Mouse (Mus musculus) stomach, embryonic 16.5 days (tissue): ENCODE data around the gene Slfn5. TPM values are rescaled to one million over a fixed set of nuclear protein-coding genes. Genes with fewer than 3 reads are reported as not detected.
"Not testable (repeated sequence)": the region's sequence is repeated elsewhere in the genome, so short reads cannot be mapped to it uniquely, and the experiment has no call there.

Experiments used
- ATAC-seq: fragments of 200-750 bp; cut with Nextera tagmentation; 2 replicates; pipeline ENCODE4 v1.8.0; 2017; ENCODE audit warnings: moderate number of reproducible peaks, moderate TSS enrichment; ENCODE audit not compliant: insufficient read depth, low FRiP score
- H3K27ac ChIP-seq: fragments of 300-500 bp; sonication (generic); 2 replicates; pipeline ENCODE4 v1.5.1; 2014; ENCODE audit warnings: low read length
- H3K27me3 ChIP-seq: fragments of 300-500 bp; sonication (generic); 2 replicates; pipeline ENCODE4 v1.6.1; 2014; ENCODE audit warnings: low read length, control low read depth, mixed read lengths; ENCODE audit not compliant: control insufficient read depth, insufficient read depth
- H3K36me3 ChIP-seq: fragments of 300-500 bp; sonication (generic); 2 replicates; pipeline ENCODE4 v1.6.1; 2014; ENCODE audit warnings: low read length; ENCODE audit not compliant: control insufficient read depth, insufficient read depth
- H3K4me1 ChIP-seq: fragments of 300-500 bp; sonication (generic); 2 replicates; pipeline ENCODE4 v1.6.1; 2014; ENCODE audit warnings: low read length, control low read depth, mixed read lengths; ENCODE audit not compliant: control insufficient read depth, insufficient read depth
- H3K4me2 ChIP-seq: fragments of 300-500 bp; sonication (generic); 2 replicates; pipeline ENCODE4 v1.6.1; 2014; ENCODE audit warnings: low read depth, low read length, mixed read lengths
- H3K4me3 ChIP-seq: fragments of 300-500 bp; sonication (generic); replicated peaks from 2 replicates; pipeline ENCODE4 v1.5.1; 2014; ENCODE audit warnings: mild to moderate bottlenecking, low read length
- H3K9ac ChIP-seq: fragments of 300-500 bp; sonication (generic); 2 replicates; pipeline ENCODE4 v1.6.1; 2014; ENCODE audit warnings: low read length
- H3K9me3 ChIP-seq: fragments of 300-500 bp; sonication (generic); replicated peaks from 2 replicates; pipeline ENCODE4 v1.6.1; 2016; ENCODE audit warnings: low read length, control low read depth; ENCODE audit not compliant: control insufficient read depth
- WGBS: fragments of 180-500 bp; shearing (Covaris S2); extraction: QIAGEN DNeasy Blood & Tissue Kit; methylation state at CpG from one replicate; pipeline ENCODE4 v1.1.7; 2014; 5-methylcytosine and 5-hydroxymethylcytosine counted together
- polyA plus RNA-seq: library from polyadenylated mRNA; unstranded; fragments of >200 nt; fragmentation: Nextera tagmentation; extraction: Ambion mirVana; gene quantifications from 2 replicates; pipeline ENCODE4 v1.2.1, GENCODE M21; 2015

The Slfn5 gene
- polyA plus RNA-seq, 1 experiment from 2014 or later: 2.3 TPM

DNA sequence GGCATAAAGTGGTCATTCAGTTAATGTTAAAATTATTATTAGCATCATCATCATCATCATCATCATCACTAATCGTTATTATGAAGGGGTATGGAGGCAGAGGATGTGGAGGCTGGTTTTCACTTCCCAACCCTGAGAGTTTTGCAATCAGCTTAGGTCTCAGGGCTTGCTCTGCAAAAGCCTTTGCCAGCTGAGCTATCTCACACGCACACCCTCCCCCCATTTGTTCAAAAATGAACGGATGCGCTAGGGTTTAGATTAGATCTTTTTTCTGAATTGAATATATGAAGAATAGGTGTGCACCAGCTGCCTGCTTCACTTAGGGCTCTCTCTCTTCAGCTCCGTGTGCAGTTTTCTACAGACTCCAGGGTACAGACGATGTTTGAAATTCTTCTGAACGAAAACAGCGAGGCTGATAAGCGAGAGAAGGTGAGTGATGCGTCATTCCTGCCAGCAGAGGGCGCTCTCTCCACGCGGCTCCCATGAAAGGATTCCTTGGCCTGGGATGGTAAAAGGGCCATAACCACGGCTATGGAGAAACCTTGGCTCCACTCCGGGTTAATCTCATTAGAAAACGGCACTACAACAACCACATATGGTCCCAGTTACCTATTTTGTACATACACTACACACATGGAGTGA is 36.3 kb upstream of the Slfn5 start:
- Histone ChIP-seq H3K9ac (no peak overlapping the region), H3K27ac (no peak overlapping the region), H3K4me2 (peak overlapping the region; percentile 48), H3K4me3 (no peak overlapping the region), H3K36me3 (no peaks in the 10 kb centered on the region), H3K27me3 (no peaks in the 10 kb centered on the region), H3K4me1 (no peaks in the 10 kb centered on the region), H3K9me3 (no peaks in the 10 kb centered on the region)
- WGBS: 9% methylated on average over 16 of the region's 16 CpGs
- ATAC-seq: no peak

DNA sequence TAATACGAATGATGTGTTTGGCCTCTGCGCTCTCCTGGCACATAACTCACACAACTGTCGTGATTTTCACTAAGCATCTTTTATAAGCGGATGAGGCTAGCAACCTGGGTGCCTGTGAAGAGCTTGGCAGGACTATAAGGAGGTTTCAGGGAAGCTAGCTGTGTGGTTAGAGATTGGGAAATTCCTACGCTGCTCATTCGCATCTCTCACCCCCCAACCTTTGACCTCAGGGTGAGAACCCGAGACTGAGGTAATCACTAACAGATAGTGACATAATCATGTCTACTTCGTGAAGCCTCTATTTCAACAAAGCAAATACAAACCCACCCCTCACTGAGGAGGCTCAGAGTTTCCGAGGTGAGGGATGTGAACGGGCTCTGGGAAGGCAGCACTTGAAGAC is 30.4 kb upstream of the Slfn5 start:
- Histone ChIP-seq H3K4me1 (no peaks in the 10 kb centered on the region), H3K4me2 (no peak overlapping the region), H3K27ac (no peak overlapping the region), H3K36me3 (no peaks in the 10 kb centered on the region), H3K4me3 (no peak overlapping the region), H3K9me3 (no peaks in the 10 kb centered on the region), H3K9ac (no peak overlapping the region), H3K27me3 (0 out of 2 replicates have a peak, but pooled peaks cover 3% of the 10 kb centered on the region)
- 38% methylated on average over 10 of the region's 10 CpGs for WGBS
- no peak for ATAC-seq

DNA sequence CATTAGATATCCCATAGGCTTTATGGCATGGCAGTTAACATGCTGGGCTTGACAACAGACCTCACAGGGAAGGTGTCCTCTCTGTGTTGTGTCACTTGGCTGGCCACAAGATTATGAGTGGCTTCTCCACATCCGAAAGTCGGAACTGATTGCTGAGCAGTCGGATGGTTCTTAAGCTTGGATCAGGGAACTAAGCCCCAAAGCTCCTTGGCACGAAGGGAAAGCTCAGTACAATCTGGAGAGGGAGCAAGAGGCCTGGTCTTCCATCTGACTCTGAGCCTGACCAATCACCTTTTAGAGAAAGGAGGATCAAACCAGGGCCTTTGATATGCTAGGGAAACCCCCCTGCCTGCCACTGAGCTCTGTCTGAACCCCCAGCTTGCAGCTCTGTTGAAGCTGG is 29.5 kb upstream of the Slfn5 start:
- Histone ChIP-seq H3K4me1 (no peaks in the 10 kb centered on the region), H3K9me3 (no peaks in the 10 kb centered on the region), H3K27me3 (0 out of 2 replicates have a peak, but pooled peaks cover 3% of the 10 kb centered on the region), H3K36me3 (no peaks in the 10 kb centered on the region), H3K4me3 (no peak overlapping the region), H3K4me2 (no peak overlapping the region), H3K27ac (no peak overlapping the region), H3K9ac (no peak overlapping the region)
- WGBS: 69% methylated on average over 4 of the region's 4 CpGs
- ATAC-seq: no peak

DNA sequence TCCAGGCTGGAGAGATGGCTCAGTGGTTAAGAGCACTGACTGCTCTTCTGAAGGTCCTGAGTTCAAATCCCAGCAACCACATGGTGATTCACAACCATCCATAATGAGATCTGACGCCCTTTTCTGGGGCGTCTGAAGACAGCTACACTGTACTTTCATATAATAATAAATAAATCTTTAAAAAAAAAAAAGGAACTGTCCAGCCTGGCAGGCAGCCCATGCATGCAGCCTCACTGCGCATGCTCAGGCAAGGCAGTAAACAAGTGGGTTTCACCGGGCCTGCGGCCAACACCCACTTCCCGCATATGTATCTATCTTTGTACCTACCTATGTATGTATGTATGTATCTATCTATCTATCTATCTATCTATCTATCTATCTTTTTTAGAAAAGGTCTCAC is 27.2 kb upstream of the Slfn5 start:
- not testable (repeated sequence) for H3K27ac ChIP-seq, ATAC-seq, H3K9me3 ChIP-seq, H3K9ac ChIP-seq, H3K4me1 ChIP-seq, H3K4me3 ChIP-seq, H3K4me2 ChIP-seq, H3K36me3 ChIP-seq
- H3K27me3 ChIP-seq: peaks cover 14% of the 10 kb centered on the region
- WGBS: 66% methylated on average over 6 of the region's 6 CpGs

DNA sequence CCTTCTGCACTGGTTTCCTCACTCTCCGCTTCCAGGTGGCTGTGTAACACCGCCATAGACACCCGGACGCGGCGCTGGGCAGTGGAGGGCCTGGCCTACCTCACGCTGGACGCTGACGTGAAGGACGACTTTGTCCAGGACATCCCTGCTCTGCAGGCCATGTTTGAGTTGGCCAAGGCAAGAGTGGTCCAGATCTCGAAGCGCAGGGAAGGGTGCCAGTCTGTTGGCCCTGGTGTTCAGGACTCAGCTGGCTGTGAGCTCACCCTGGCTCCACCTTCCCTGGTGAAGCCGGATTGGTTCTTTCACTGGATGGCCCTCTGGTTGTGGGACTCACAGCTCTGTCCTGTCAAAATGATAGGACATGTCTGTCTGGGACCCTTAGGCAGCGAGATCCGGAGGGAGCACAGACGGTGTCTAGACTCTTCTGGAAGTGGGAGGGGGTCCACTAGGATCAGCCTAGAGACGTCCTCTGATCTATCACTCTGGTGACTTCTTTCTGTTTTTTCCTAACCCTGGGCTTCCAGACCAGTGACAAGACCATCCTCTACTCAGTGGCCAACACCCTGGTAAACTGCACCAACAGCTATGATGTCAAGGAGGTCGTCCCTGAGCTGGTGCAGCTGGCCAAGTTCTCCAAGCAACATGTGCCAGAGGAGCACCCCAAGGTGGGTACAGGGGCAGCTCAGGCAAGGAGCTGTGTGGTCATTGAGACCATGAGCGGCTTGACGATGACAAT is 22.1 kb upstream of the Slfn5 start:
- 32% methylated on average over 20 of the region's 20 CpGs for WGBS
- no peak overlapping the region for H3K4me2 ChIP-seq
- ATAC-seq: no peak
- no peak overlapping the region for H3K27ac ChIP-seq
- no peaks in the 10 kb centered on the region for H3K36me3 ChIP-seq
- H3K4me3 ChIP-seq: no peak overlapping the region
- H3K4me1 ChIP-seq: peaks cover 7% of the 10 kb centered on the region
- H3K27me3 ChIP-seq: peaks cover 32% of the 10 kb centered on the region
- H3K9ac ChIP-seq: no peak overlapping the region
- H3K9me3 ChIP-seq: no peaks in the 10 kb centered on the region

DNA sequence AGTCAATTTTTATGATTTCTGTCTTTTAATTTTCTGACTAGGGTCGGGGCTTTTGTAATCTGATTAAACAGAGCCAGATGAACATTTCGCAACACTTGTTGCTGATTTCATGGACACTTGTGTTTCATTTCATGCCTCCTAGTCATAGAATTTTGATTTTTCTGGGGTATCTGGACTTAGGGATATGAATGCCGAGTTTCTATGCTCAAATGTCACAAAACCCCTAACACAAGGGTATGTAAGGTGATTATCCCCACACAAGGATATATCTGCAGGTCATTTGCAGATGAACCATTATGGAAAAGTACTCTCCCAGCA is 21.6 kb upstream of the Slfn5 start:
- WGBS: 43% methylated on average over 3 of the region's 3 CpGs

DNA sequence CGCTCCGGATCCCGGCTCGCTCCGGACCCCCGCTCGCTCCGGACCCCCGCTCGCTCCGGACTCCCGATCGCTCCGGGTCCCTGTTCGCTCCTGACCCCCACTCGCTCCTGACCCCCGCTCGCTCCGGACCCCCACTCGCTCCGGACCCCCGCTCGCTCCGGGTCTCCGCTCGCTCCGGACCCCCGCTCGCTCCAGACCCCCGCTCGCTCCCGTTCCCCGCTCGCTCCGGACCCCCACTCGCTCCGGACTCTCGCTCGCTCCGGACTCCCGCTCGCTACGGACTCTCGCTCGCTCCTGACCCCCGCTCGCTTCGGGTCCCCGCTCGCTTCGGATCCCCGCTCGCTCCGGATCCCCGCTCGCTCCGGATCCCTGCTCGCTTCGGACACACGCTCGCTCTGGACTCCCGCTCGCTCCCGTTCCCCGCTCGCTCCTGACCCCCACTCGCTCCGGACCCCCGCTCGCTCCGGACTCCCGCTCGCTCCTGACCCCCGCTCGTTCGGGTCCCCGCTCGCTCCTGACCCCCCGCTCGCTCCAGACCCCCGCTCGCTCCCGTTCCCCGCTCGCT is 20.7 kb upstream of the Slfn5 start:
- WGBS: 2% methylated on average over 85 of the region's 85 CpGs
- not testable (repeated sequence) for H3K9me3 ChIP-seq, H3K4me1 ChIP-seq, H3K27ac ChIP-seq, ATAC-seq, H3K36me3 ChIP-seq
- peak overlapping the region; percentile 47 for H3K4me3 ChIP-seq
- H3K27me3 ChIP-seq: peaks cover 42% of the 10 kb centered on the region
- H3K9ac ChIP-seq: peak overlapping the region; percentile 16; the same call in 1 of the 2 replicates
- H3K4me2 ChIP-seq: peak overlapping the region; percentile 80

More for the DNA sequence above, 21.6 kb upstream of the Slfn5 start:
- Histone ChIP-seq H3K9ac (no peak overlapping the region), H3K27ac (no peak overlapping the region), H3K27me3 (peaks cover 37% of the 10 kb centered on the region), H3K4me2 (no peak overlapping the region), H3K4me1 (peaks cover 7% of the 10 kb centered on the region), H3K4me3 (no peak overlapping the region), H3K9me3 (no peaks in the 10 kb centered on the region), H3K36me3 (no peaks in the 10 kb centered on the region)
- no peak for ATAC-seq

DNA sequence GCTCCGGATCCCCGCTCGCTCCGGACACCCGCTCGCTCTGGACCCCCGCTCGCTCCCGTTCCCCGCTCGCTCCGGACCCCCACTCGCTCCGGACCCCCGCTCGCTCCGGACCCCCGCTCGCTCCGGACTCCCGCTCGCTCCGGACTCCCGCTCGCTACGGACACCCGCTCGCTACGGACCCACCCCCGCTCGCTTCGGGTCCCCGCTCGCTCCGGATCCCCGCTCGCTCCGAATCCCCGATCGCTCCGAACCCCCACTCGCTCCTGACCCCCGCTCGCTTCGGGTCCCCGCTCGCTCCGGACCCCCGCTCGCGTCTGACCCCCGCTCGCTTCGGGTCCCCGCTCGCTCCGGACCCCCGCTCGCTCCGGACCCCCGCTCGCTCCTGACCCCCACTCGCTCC is 20.0 kb upstream of the Slfn5 start:
- peaks cover 45% of the 10 kb centered on the region for H3K27me3 ChIP-seq
- H3K4me1 ChIP-seq, H3K27ac ChIP-seq, H3K36me3 ChIP-seq, ATAC-seq, H3K9me3 ChIP-seq: not testable (repeated sequence)
- peak overlapping the region; percentile 47 for H3K4me3 ChIP-seq
- H3K4me2 ChIP-seq: peak overlapping the region; percentile 80
- 2% methylated on average over 58 of the region's 63 CpGs for WGBS
- peak overlapping the region; percentile 57 for H3K9ac ChIP-seq

DNA sequence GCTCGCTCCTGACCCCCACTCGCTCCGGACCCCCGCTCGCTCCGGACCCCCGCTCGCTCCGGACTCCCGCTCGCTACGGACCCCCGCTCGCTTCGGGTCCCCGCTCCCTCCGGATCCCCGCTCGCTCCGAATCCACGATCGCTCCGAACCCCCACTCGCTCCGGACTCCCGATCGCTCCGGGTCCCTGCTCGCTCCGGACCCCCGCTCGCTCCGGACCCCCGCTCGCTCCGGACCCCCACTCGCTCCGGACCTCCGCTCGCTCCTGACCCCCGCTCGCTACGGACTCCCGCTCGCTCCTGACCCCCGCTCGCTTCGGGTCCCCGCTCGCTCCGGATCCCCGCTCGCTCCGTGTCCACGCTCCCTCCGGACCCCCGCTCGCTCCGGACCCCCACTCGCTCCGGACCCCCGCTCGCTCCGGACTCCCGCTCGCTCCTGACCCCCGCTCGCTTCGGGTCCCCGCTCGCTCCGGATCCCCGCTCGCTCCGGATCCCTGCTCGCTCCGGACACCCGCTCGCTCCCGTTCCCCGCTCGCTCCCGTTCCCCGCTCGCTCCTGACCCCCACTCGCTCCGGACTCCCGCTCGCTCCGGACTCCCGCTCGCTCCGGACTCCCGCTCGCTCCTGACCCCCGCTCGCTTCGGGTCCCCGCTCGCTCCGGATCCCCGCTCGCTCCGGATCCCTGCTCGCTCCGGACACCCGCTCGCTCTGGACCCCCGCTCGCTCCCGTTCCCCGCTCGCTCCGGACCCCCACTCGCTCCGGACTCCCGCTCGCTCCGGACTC is 19.3 kb upstream of the Slfn5 start:
- not testable (repeated sequence) for H3K36me3 ChIP-seq, H3K4me1 ChIP-seq, H3K9me3 ChIP-seq, H3K27ac ChIP-seq, ATAC-seq
- H3K27me3 ChIP-seq: peaks cover 50% of the 10 kb centered on the region
- peak overlapping the region; percentile 80 for H3K4me2 ChIP-seq
- under 1% methylated on average over 109 of the region's 119 CpGs for WGBS
- peak overlapping the region; percentile 57 for H3K9ac ChIP-seq
- H3K4me3 ChIP-seq: peak overlapping the region; percentile 47
